21 mouse cellular contexts compared by ENCODE assay signal in genomic region chr9:45386698-45387097, GRCm38 (mm10). TPM values are rescaled to one million over a fixed set of nuclear protein-coding genes. Genes with fewer than 3 reads are reported as not detected.
"Had no signal": no experiment of that assay in that cellular context is flagged by ENCODE, and none has a peak within 500 bp of the region (broad histone marks: within the 10 kb centered on the region; RNA-seq: fewer than 3 reads in every experiment).

No protein-coding gene starts in this region.

- DNase-seq: kidney, adult 8-10 months; kidney, postnatal 14 days; kidney, postnatal 4 days; layer of hippocampus, postnatal 36 days; liver, embryonic 13.5 days; lung, adult 2 months; retina, postnatal 1 day; right cerebral cortex, postnatal 25 days; spleen, adult 18-20 months; thymus, adult 18-20 months; thymus, postnatal 36 days had no signal

- H3K9ac ChIP-seq: kidney, embryonic 15.5 days; liver, embryonic 13.5 days; midbrain, embryonic 12.5 days; midbrain, embryonic 15.5 days; neural tube, embryonic 12.5 days; neural tube, embryonic 15.5 days had no signal

- H3K9me3 ChIP-seq: kidney, embryonic 15.5 days; liver, embryonic 13.5 days; midbrain, embryonic 12.5 days; midbrain, embryonic 15.5 days; neural tube, embryonic 12.5 days; neural tube, embryonic 15.5 days had no signal

- H3K4me3 ChIP-seq: kidney, embryonic 15.5 days; left cerebral cortex, adult 2 months; liver, embryonic 13.5 days; midbrain, embryonic 12.5 days; midbrain, embryonic 15.5 days; neural tube, embryonic 12.5 days; neural tube, embryonic 15.5 days had no signal

- H3K4me2 ChIP-seq: kidney, embryonic 15.5 days; liver, embryonic 13.5 days; midbrain, embryonic 12.5 days; midbrain, embryonic 15.5 days; neural tube, embryonic 12.5 days; neural tube, embryonic 15.5 days had no signal

- H3K4me1 ChIP-seq: liver, embryonic 13.5 days; midbrain, embryonic 12.5 days; neural tube, embryonic 12.5 days had no signal

- H3K27me3 ChIP-seq: kidney, embryonic 15.5 days; liver, embryonic 13.5 days; midbrain, embryonic 12.5 days; midbrain, embryonic 15.5 days; neural tube, embryonic 12.5 days; neural tube, embryonic 15.5 days had no signal

- H3K27ac ChIP-seq: kidney, embryonic 15.5 days; left cerebral cortex, adult 2 months; liver, embryonic 13.5 days; macrophage; midbrain, embryonic 12.5 days; midbrain, embryonic 15.5 days; neural tube, embryonic 12.5 days; neural tube, embryonic 15.5 days had no signal

- H3K36me3 ChIP-seq: kidney, embryonic 15.5 days; liver, embryonic 13.5 days; neural tube, embryonic 12.5 days had no signal

- ATAC-seq: midbrain, embryonic 15.5 days had no signal

RNA-seq across cellular contexts. Expression of gene Fxyd2, which starts 12.8 kb away (rescaled TPM):
- total RNA-seq: liver, adult 2 months; megakaryocyte, adult 5-6 weeks had no signal

RNA-seq across cellular contexts. Expression of gene Fxyd6, which starts 16.7 kb away (rescaled TPM):
- polyA plus RNA-seq: macrophage had no signal

RNA-seq across cellular contexts. Expression of gene Dscaml1, which starts 39.7 kb away (rescaled TPM):
- total RNA-seq: megakaryocyte, adult 5-6 weeks had no signal
- polyA plus RNA-seq: liver, embryonic 13.5 days; liver, embryonic 16.5 days had no signal
